Mouse (Mus musculus) heart, embryonic 16.5 days (tissue): ENCODE measurements around the gene Rhox2a. TPM values are rescaled to one million over a fixed set of nuclear protein-coding genes. Genes with fewer than 3 reads are reported as not detected.
"Not testable (repeated sequence)": the region's sequence is repeated elsewhere in the genome, so short reads cannot be mapped to it uniquely, and the experiment has no call there.

Source experiments
- ATAC-seq: fragments of 200-750 bp; cut with Nextera tagmentation; replicated peaks from 2 replicates; pipeline ENCODE4 v1.8.0; 2017; ENCODE audit warnings: moderate number of reproducible peaks; ENCODE audit not compliant: insufficient read depth, low FRiP score; ENCODE audit errors: extremely low read depth
- H3K27ac ChIP-seq: fragments of 300-500 bp; sonication (generic); 2 replicates; pipeline ENCODE4 v1.5.1; 2014; ENCODE audit warnings: mild to moderate bottlenecking, low read length, control low read depth, moderate library complexity
- H3K27me3 ChIP-seq: fragments of 300-500 bp; sonication (generic); 2 replicates; pipeline ENCODE4 v1.6.1; 2014; ENCODE audit warnings: low read length, mixed read lengths; ENCODE audit not compliant: control insufficient read depth, insufficient read depth
- H3K36me3 ChIP-seq: fragments of 300-500 bp; sonication (generic); 2 replicates; pipeline ENCODE4 v1.6.1; 2014; ENCODE audit not compliant: control insufficient read depth, insufficient read depth
- H3K4me1 ChIP-seq: fragments of 300-500 bp; sonication (generic); 2 replicates; pipeline ENCODE4 v1.6.1; 2014; ENCODE audit warnings: low read length, mixed read lengths; ENCODE audit not compliant: control insufficient read depth, insufficient read depth
- H3K4me2 ChIP-seq: fragments of 300-500 bp; sonication (generic); 2 replicates; pipeline ENCODE4 v1.6.1; 2014; ENCODE audit warnings: low read depth, mild to moderate bottlenecking, control low read depth, low read length
- H3K4me3 ChIP-seq: fragments of 300-500 bp; sonication (generic); 2 replicates; pipeline ENCODE4 v1.5.1; 2014; ENCODE audit warnings: mild to moderate bottlenecking, control low read depth, low read length
- H3K9ac ChIP-seq: fragments of 300-500 bp; sonication (generic); 2 replicates; pipeline ENCODE4 v1.6.1; 2014; ENCODE audit warnings: low read length, control low read depth
- H3K9me3 ChIP-seq: fragments of 300-500 bp; sonication (generic); replicated peaks from 2 replicates; pipeline ENCODE4 v1.6.1; 2016; ENCODE audit warnings: low read length; ENCODE audit not compliant: control insufficient read depth
- WGBS: fragments of 180-500 bp; shearing (Covaris S2); extraction: QIAGEN DNeasy Blood & Tissue Kit; methylation state at CpG from one replicate; pipeline ENCODE4 v1.1.7; 2014; 5-methylcytosine and 5-hydroxymethylcytosine counted together
- polyA plus RNA-seq: library from polyadenylated mRNA; unstranded; fragments of >200 nt; fragmentation: Nextera tagmentation; extraction: Ambion mirVana; gene quantifications from 2 replicates; pipeline ENCODE4 v1.2.1, GENCODE M21; 2015

Rhox2a gene
- not detected in 2 replicates for polyA plus RNA-seq

- not testable (repeated sequence) for H3K4me2 ChIP-seq, H3K27ac ChIP-seq, H3K4me1 ChIP-seq, ATAC-seq, H3K9me3 ChIP-seq, H3K27me3 ChIP-seq, H3K9ac ChIP-seq, H3K36me3 ChIP-seq, H3K4me3 ChIP-seq
- WGBS, result no CpG with 5 or more reads among the region's 9 CpGs
These were observed at the start of gene Rhox2a for GRCm38 (mm10) chrX:37244676-37245075. TSS of gene Rhox2a (plus strand) at chrX:37244976.

- no peak overlapping the region for H3K4me2 ChIP-seq
- WGBS, result 42% methylated on average over 8 of the region's 8 CpGs
- no peak overlapping the region for H3K9ac ChIP-seq
- no peaks in the 10 kb centered on the region for H3K9me3 ChIP-seq
- no peak overlapping the region for H3K27ac ChIP-seq
- ATAC-seq, result no peak
- H3K4me3 ChIP-seq, result no peak overlapping the region
- no peaks in the 10 kb centered on the region for H3K27me3 ChIP-seq
- no peaks in the 10 kb centered on the region for H3K36me3 ChIP-seq
- H3K4me1 ChIP-seq, result no peaks in the 10 kb centered on the region
These were observed 46.1 kb upstream of the Rhox2a start for GRCm38 (mm10) chrX:37198676-37199075.

GRCm38 (mm10) chrX:37210941-37211340, 33.8 kb upstream of the Rhox2a start, which contains the start of gene Gm9:
TSS of gene Gm9 (minus strand) at chrX:37211041.
- ATAC-seq, result no peak
- H3K4me2 ChIP-seq, result no peak within 1 kb of the TSS
- WGBS, result 83% methylated on average over 10 of the region's 10 CpGs
- no peaks in the 10 kb centered on the region for H3K9me3 ChIP-seq
- H3K36me3 ChIP-seq, result no peaks in the 10 kb centered on the region
- no peaks in the 10 kb centered on the region for H3K27me3 ChIP-seq
- no peak within 1 kb of the TSS for H3K27ac ChIP-seq
- H3K4me1 ChIP-seq, result no peaks in the 10 kb centered on the region
- H3K4me3 ChIP-seq, result no peak within 1 kb of the TSS
- no peak within 1 kb of the TSS for H3K9ac ChIP-seq

- H3K4me2 ChIP-seq, H3K4me3 ChIP-seq, H3K36me3 ChIP-seq, H3K4me1 ChIP-seq, ATAC-seq, H3K9me3 ChIP-seq, H3K27me3 ChIP-seq, H3K9ac ChIP-seq, H3K27ac ChIP-seq: not testable (repeated sequence)
- 45% methylated on average over 1 of the region's 1 CpGs for WGBS
These were observed 22.6 kb upstream of the Rhox2a start, which contains the start of gene Rhox1 for GRCm38 (mm10) chrX:37222158-37222557. TSS of gene Rhox1 (minus strand) at chrX:37222258.

- 100% methylated on average over 1 of the region's 3 CpGs for WGBS
- not testable (repeated sequence) for H3K4me3 ChIP-seq, H3K27ac ChIP-seq, H3K9ac ChIP-seq, H3K4me2 ChIP-seq, H3K9me3 ChIP-seq, H3K27me3 ChIP-seq, H3K36me3 ChIP-seq, ATAC-seq, H3K4me1 ChIP-seq
These were observed 4.8 kb downstream of the Rhox2a start, which contains the start of gene Rhox3a for GRCm38 (mm10) chrX:37249619-37250018. TSS of gene Rhox3a (plus strand) at chrX:37249919.

GRCm38 (mm10) chrX:37265038-37265437, 20.3 kb downstream of the Rhox2a start, which contains the start of gene Rhox4a:
TSS of gene Rhox4a (plus strand) at chrX:37265338.
- H3K27ac ChIP-seq, H3K9me3 ChIP-seq, ATAC-seq, H3K36me3 ChIP-seq, H3K4me1 ChIP-seq, H3K4me2 ChIP-seq, H3K4me3 ChIP-seq, H3K9ac ChIP-seq, H3K27me3 ChIP-seq: not testable (repeated sequence)
- WGBS, result 86% methylated on average over 10 of the region's 19 CpGs

Other genes with a start within 250 kb of the Rhox2a start
- 0.15 and 0.24 TPM in 2 replicates for gene Sowahd, start 196.1 kb upstream of the Rhox2a start, polyA plus RNA-seq
- 275 and 291 TPM in 2 replicates for gene Rpl39, start 159.6 kb upstream of the Rhox2a start, polyA plus RNA-seq
- gene Upf3b, start 134.7 kb upstream of the Rhox2a start, polyA plus RNA-seq, result 13.5 and 13.6 TPM in 2 replicates
- gene Nkap, start 118.2 kb upstream of the Rhox2a start, polyA plus RNA-seq, result 10.3 and 13.2 TPM in 2 replicates
- 0.19 TPM in 1 of 2 replicates, not detected in the other for gene Akap14, start 76.1 kb upstream of the Rhox2a start, polyA plus RNA-seq
- 767 and 842 TPM in 2 replicates for gene Ndufa1, start 53.8 kb upstream of the Rhox2a start, polyA plus RNA-seq
- 5.5 and 7.1 TPM in 2 replicates for gene Rnf113a1, start 53.7 kb upstream of the Rhox2a start, polyA plus RNA-seq
- gene Gm9, start 33.9 kb upstream of the Rhox2a start, polyA plus RNA-seq, result not detected in 2 replicates
- not detected in 2 replicates for gene Rhox1, start 22.7 kb upstream of the Rhox2a start, polyA plus RNA-seq
- gene Rhox3a, start 4.9 kb downstream of the Rhox2a start, polyA plus RNA-seq, result not detected in 2 replicates
- gene Rhox4a, start 20.4 kb downstream of the Rhox2a start, polyA plus RNA-seq, result 0.14 TPM in 1 of 2 replicates, not detected in the other
- not detected in 2 replicates for gene Rhox3a2, start 135.1 kb downstream of the Rhox2a start, polyA plus RNA-seq
- 2.3 and 6.1 TPM in 2 replicates for gene Rhox4a2, start 145.9 kb downstream of the Rhox2a start, polyA plus RNA-seq
- not detected in 2 replicates for gene Rhox2b, start 167.1 kb downstream of the Rhox2a start, polyA plus RNA-seq
- gene Rhox4b, start 187.5 kb downstream of the Rhox2a start, polyA plus RNA-seq, result 0.72 and 2.2 TPM in 2 replicates
- gene Rhox2c, start 208.7 kb downstream of the Rhox2a start, polyA plus RNA-seq, result not detected in 2 replicates
- gene Rhox3c, start 213.6 kb downstream of the Rhox2a start, polyA plus RNA-seq, result not detected in 2 replicates
- not detected in 2 replicates for gene Rhox4c, start 235.4 kb downstream of the Rhox2a start, polyA plus RNA-seq
- not detected in 2 replicates for gene Rhox2d, start 248.5 kb downstream of the Rhox2a start, polyA plus RNA-seq